Mouse (Mus musculus): ENCODE measurements around the gene Adgrl3. TPM values are rescaled to one million over a fixed set of nuclear protein-coding genes. Genes with fewer than 3 reads are reported as not detected.

Adgrl3 gene
- polyA plus RNA-seq, 1 experiment from 2014 or later = 1.1 TPM

DNA sequence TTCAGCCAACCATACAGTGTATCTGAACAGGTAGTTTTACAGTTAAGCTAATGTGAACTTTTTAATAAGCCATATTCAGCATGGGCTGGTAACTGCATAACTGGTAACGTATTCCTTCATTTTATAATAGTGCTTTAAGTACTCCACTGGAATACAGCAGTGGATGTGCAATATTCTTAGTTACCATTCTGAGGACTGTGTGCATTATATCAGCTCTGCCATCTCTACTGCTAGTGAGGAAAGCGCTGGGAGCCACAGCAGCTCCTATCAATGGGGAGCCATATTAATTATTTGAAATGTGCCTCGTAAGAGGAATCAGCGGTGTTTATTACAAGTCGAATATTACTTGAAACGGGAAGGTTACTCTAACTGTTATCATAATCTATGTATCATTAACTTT, 539.0 kb downstream of the Adgrl3 start:
- H3K27me3 ChIP-seq (ENCODE audit: insufficient read depth, low read length) = no peaks in the 10 kb centered on the region
- no peak overlapping the region for H3K9ac ChIP-seq (replicated peaks)
- no peaks in the 10 kb centered on the region for H3K4me1 ChIP-seq (ENCODE audit: insufficient read depth)
- DNase-seq (no peak), ATAC-seq (no peak)
- no peaks in the 10 kb centered on the region for H3K36me3 ChIP-seq (replicated peaks; ENCODE audit: insufficient read depth, low read length)
- H3K27ac ChIP-seq (ENCODE audit: low read depth) = no peak overlapping the region
- H3K9me3 ChIP-seq (ENCODE audit: low read length) = no peaks in the 10 kb centered on the region
- H3K4me2 ChIP-seq (ENCODE audit: low read depth, low read length) = no peak overlapping the region
- H3K4me3 ChIP-seq (ENCODE audit: low read depth, low read length) = no peak overlapping the region
- TF ChIP-seq EP300 (IDR thresholded peaks at IDR 0.05; ENCODE audit: low read depth) (no peak), CTCF (IDR thresholded peaks at IDR 0.05; ENCODE audit: low read depth) (no peak)
- 87% methylated on average over 6 of the region's 6 CpGs for WGBS (ENCODE audit: insufficient replicate concordance)

DNA sequence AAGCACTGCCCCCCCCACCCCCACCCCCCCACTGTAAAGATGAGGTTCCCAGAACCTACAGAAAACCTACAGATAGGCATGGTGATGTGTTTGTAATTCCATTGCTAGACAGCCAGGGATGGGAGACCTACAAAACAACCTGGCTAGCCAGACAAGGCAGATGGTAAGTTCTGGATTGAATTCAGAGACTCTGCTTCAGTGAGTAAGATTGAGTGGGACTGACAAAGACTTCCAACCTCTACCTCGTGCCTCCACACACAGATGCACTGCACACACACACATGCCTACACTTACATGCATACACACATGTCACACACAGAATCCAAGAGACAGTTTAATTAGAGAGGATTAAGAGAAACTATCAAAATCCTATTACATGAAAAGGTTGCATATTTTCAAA, 544.4 kb downstream of the Adgrl3 start:
- WGBS (ENCODE audit: insufficient replicate concordance) = 40% methylated on average over 1 of the region's 1 CpGs
- H3K4me1 ChIP-seq (ENCODE audit: insufficient read depth) = no peaks in the 10 kb centered on the region
- no peaks in the 10 kb centered on the region for H3K36me3 ChIP-seq (replicated peaks; ENCODE audit: insufficient read depth, low read length)
- no peaks in the 10 kb centered on the region for H3K9me3 ChIP-seq (ENCODE audit: low read length)
- no peaks in the 10 kb centered on the region for H3K27me3 ChIP-seq (ENCODE audit: insufficient read depth, low read length)
- DNase-seq (no peak), ATAC-seq (no peak)
- no peak for TF ChIP-seq CTCF (IDR thresholded peaks at IDR 0.05; ENCODE audit: low read depth)
- no peak for TF ChIP-seq EP300 (IDR thresholded peaks at IDR 0.05; ENCODE audit: low read depth)
- H3K9ac ChIP-seq (replicated peaks) = no peak overlapping the region
- no peak overlapping the region for H3K4me3 ChIP-seq (ENCODE audit: low read depth, low read length)
- no peak overlapping the region for H3K27ac ChIP-seq (ENCODE audit: low read depth)
- H3K4me2 ChIP-seq (ENCODE audit: low read depth, low read length) = no peak overlapping the region

DNA sequence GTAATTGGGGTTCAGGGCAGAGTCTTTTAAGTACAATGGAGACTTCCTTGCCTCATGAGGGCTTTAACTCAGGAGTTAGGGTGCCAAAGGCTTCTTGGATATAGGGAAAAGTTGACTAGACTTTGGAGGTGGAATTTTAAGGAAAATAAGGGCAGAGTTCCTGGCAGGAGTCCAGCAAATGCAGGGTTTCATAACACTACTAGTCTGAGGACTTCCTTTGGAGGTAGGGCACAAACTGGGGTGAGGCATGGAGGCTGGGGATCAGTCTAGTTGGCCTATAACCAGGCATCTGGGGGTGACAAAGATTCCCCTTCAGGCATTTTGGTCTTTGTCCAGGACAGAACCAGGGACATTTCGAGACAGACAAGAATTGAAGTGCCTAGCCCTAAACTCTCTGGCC, 546.6 kb downstream of the Adgrl3 start:
- no peak overlapping the region for H3K4me3 ChIP-seq (ENCODE audit: low read depth, low read length)
- H3K27me3 ChIP-seq (ENCODE audit: insufficient read depth, low read length) = no peaks in the 10 kb centered on the region
- no peak for TF ChIP-seq EP300 (IDR thresholded peaks at IDR 0.05; ENCODE audit: low read depth)
- TF ChIP-seq CTCF (IDR thresholded peaks at IDR 0.05; ENCODE audit: low read depth) = no peak
- no peak overlapping the region for H3K27ac ChIP-seq (ENCODE audit: low read depth)
- no peak overlapping the region for H3K4me2 ChIP-seq (ENCODE audit: low read depth, low read length)
- WGBS (ENCODE audit: insufficient replicate concordance) = 68% methylated on average over 1 of the region's 1 CpGs
- peak; percentile 26 for DNase-seq
- H3K9ac ChIP-seq (replicated peaks) = no peak overlapping the region
- H3K36me3 ChIP-seq (replicated peaks; ENCODE audit: insufficient read depth, low read length) = no peaks in the 10 kb centered on the region
- no peaks in the 10 kb centered on the region for H3K4me1 ChIP-seq (ENCODE audit: insufficient read depth)
- H3K9me3 ChIP-seq (ENCODE audit: low read length) = no peaks in the 10 kb centered on the region
- no peak for ATAC-seq

DNA sequence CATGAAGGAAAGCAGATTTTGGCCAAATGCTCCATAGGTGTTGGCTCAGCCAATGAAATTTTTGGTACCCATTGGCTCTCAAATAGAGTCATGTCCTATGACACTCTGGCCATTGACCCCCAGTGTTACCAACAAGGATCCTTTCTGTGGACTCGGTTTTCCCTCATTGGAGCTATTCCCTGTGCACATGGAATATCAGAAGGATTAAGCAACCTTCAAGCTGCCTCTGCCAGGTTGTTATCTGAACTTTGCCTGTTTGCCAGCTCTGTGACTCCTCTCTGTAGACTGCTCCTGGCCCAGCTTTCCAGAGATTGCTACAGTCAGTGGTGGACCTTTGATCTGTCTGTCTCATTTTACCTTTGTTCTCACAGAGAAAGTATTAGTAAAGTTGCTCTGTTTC, 548.8 kb downstream of the Adgrl3 start:
- DNase-seq (peak; percentile 53), ATAC-seq (peak; percentile 100)
- Histone ChIP-seq H3K4me2 (ENCODE audit: low read depth, low read length) (no peak overlapping the region), H3K36me3 (replicated peaks; ENCODE audit: insufficient read depth, low read length) (no peaks in the 10 kb centered on the region), H3K9ac (replicated peaks) (no peak overlapping the region), H3K27ac (ENCODE audit: low read depth) (peak overlapping the region; percentile 79), H3K9me3 (ENCODE audit: low read length) (no peaks in the 10 kb centered on the region), H3K27me3 (ENCODE audit: insufficient read depth, low read length) (no peaks in the 10 kb centered on the region), H3K4me1 (ENCODE audit: insufficient read depth) (no peaks in the 10 kb centered on the region), H3K4me3 (ENCODE audit: low read depth, low read length) (no peak overlapping the region)
- WGBS (ENCODE audit: insufficient replicate concordance) = 33% methylated on average over 1 of the region's 1 CpGs
- TF ChIP-seq CTCF (IDR thresholded peaks at IDR 0.05; ENCODE audit: low read depth) (no peak), EP300 (IDR thresholded peaks at IDR 0.05; ENCODE audit: low read depth) (peak; percentile 67; the same call in 1 of the 2 replicates)

DNA sequence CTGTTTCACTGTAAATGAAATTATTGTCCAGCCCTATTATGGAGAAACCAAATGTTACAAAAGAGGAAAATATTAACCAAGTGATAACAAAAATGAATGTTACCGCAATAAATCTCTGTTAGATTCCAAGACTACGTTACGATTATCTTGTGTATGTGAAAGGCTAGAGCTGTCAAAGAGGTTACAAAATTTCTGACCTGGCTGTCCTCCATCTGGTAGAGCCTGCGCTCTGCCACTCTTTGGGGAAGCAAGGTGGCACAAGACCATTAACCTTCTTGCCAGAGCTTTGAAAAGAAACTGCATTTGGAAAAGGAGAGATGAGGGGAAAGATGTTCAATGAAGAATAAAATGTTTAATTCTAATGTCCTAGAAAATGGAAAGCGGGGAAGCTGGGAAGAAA, 562.9 kb downstream of the Adgrl3 start:
- H3K27me3 ChIP-seq (ENCODE audit: insufficient read depth, low read length) = no peaks in the 10 kb centered on the region
- no peak overlapping the region for H3K27ac ChIP-seq (ENCODE audit: low read depth)
- no peaks in the 10 kb centered on the region for H3K36me3 ChIP-seq (replicated peaks; ENCODE audit: insufficient read depth, low read length)
- DNase-seq (no peak), ATAC-seq (no peak)
- no peak overlapping the region for H3K4me3 ChIP-seq (ENCODE audit: low read depth, low read length)
- no peak overlapping the region for H3K9ac ChIP-seq (replicated peaks)
- no peak overlapping the region for H3K4me2 ChIP-seq (ENCODE audit: low read depth, low read length)
- no peak for TF ChIP-seq CTCF (IDR thresholded peaks at IDR 0.05; ENCODE audit: low read depth)
- no peak for TF ChIP-seq EP300 (IDR thresholded peaks at IDR 0.05; ENCODE audit: low read depth)
- no peaks in the 10 kb centered on the region for H3K4me1 ChIP-seq (ENCODE audit: insufficient read depth)
- 87% methylated on average over 5 of the region's 5 CpGs for WGBS (ENCODE audit: insufficient replicate concordance)
- no peaks in the 10 kb centered on the region for H3K9me3 ChIP-seq (ENCODE audit: low read length)

DNA sequence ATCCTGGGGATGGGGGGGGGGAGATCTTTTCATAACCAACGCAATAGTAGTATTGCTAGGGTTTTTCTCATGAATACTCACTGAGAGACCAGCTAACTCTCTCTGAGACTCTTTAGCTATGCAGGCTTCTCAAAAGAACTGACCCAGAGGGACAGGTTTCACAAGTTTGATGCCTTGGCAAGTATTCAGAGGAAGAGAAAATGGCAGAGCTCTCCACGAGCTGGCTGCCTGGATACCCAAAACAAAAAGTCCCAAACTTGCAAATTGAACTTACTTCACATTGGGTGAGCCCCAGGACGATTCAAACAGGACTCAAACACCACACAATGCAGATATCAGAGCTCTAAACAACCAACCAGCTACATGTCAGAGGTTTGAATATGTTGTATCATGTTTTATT, 563.5 kb downstream of the Adgrl3 start:
- H3K27me3 ChIP-seq (ENCODE audit: insufficient read depth, low read length) = no peaks in the 10 kb centered on the region
- no peak overlapping the region for H3K4me2 ChIP-seq (ENCODE audit: low read depth, low read length)
- no peak for ATAC-seq
- H3K27ac ChIP-seq (ENCODE audit: low read depth) = no peak overlapping the region
- no peaks in the 10 kb centered on the region for H3K9me3 ChIP-seq (ENCODE audit: low read length)
- DNase-seq = no peak
- TF ChIP-seq CTCF (IDR thresholded peaks at IDR 0.05; ENCODE audit: low read depth) (no peak), EP300 (IDR thresholded peaks at IDR 0.05; ENCODE audit: low read depth) (no peak)
- H3K4me1 ChIP-seq (ENCODE audit: insufficient read depth) = no peaks in the 10 kb centered on the region
- no peak overlapping the region for H3K4me3 ChIP-seq (ENCODE audit: low read depth, low read length)
- 44% methylated on average over 3 of the region's 3 CpGs for WGBS (ENCODE audit: insufficient replicate concordance)
- no peak overlapping the region for H3K9ac ChIP-seq (replicated peaks)
- H3K36me3 ChIP-seq (replicated peaks; ENCODE audit: insufficient read depth, low read length) = no peaks in the 10 kb centered on the region

DNA sequence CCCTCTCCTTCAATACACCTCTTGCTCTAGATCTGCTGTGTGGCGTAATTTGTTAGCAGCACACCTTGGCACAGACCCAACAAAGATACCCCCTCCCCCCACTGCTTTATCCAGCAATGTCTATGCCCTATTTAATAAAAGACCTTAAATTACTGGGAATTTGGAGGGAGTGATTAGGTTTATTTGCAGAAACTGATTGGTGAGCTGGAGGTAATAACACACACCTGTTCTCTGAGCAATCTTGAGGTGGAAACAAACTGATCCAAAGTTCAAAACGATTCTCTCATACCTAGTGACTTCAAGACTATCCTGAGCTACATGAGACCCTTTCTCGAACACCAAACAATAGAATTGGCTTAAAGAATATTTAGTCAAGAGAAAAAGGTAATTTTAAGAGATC, 565.0 kb downstream of the Adgrl3 start:
- Histone ChIP-seq H3K36me3 (replicated peaks; ENCODE audit: insufficient read depth, low read length) (no peaks in the 10 kb centered on the region), H3K27me3 (ENCODE audit: insufficient read depth, low read length) (no peaks in the 10 kb centered on the region), H3K27ac (ENCODE audit: low read depth) (no peak overlapping the region), H3K4me3 (ENCODE audit: low read depth, low read length) (no peak overlapping the region), H3K9me3 (ENCODE audit: low read length) (no peaks in the 10 kb centered on the region), H3K4me1 (ENCODE audit: insufficient read depth) (no peaks in the 10 kb centered on the region), H3K4me2 (ENCODE audit: low read depth, low read length) (no peak overlapping the region), H3K9ac (replicated peaks) (no peak overlapping the region)
- WGBS (ENCODE audit: insufficient replicate concordance) = 59% methylated on average over 3 of the region's 3 CpGs
- TF ChIP-seq EP300 (IDR thresholded peaks at IDR 0.05; ENCODE audit: low read depth) = no peak
- no peak for TF ChIP-seq CTCF (IDR thresholded peaks at IDR 0.05; ENCODE audit: low read depth)
- DNase-seq (no peak), ATAC-seq (no peak)
